Mouse (Mus musculus) embryonic facial prominence, embryonic 12.5 days (tissue): ENCODE measurements around the gene Pkmyt1. TPM values are rescaled to one million over a fixed set of nuclear protein-coding genes. Genes with fewer than 3 reads are reported as not detected.
"Not testable (repeated sequence)": the region's sequence is repeated elsewhere in the genome, so short reads cannot be mapped to it uniquely, and the experiment has no call there.

Experiments
- ATAC-seq: fragments of 200-750 bp; cut with Nextera tagmentation; 2 replicates; pipeline ENCODE4 v1.8.0; 2017; ENCODE audit not compliant: insufficient number of reproducible peaks, insufficient read depth, low FRiP score, low TSS enrichment
- H3K27ac ChIP-seq: fragments of 300-500 bp; sonication (generic); 2 replicates; pipeline ENCODE4 v1.5.1; 2016; ENCODE audit warnings: mild to moderate bottlenecking
- H3K27me3 ChIP-seq: fragments of 300-500 bp; sonication (generic); 2 replicates; pipeline ENCODE4 v1.6.1; 2016; ENCODE audit warnings: mild to moderate bottlenecking, moderate library complexity
- H3K36me3 ChIP-seq: fragments of 300-500 bp; sonication (generic); 2 replicates; pipeline ENCODE4 v1.6.1; 2016; ENCODE audit warnings: mild to moderate bottlenecking
- H3K4me1 ChIP-seq: fragments of 300-500 bp; sonication (generic); 2 replicates; pipeline ENCODE4 v1.6.1; 2016
- H3K4me2 ChIP-seq: fragments of 300-500 bp; sonication (generic); replicated peaks from 2 replicates; pipeline ENCODE4 v1.6.1; 2016; ENCODE audit warnings: mild to moderate bottlenecking, moderate library complexity
- H3K4me3 ChIP-seq: fragments of 300-500 bp; sonication (generic); 2 replicates; pipeline ENCODE4 v1.5.1; 2016; ENCODE audit warnings: mild to moderate bottlenecking
- H3K9ac ChIP-seq: fragments of 300-500 bp; sonication (generic); 2 replicates; pipeline ENCODE4 v1.6.1; 2016; ENCODE audit warnings: mild to moderate bottlenecking, moderate library complexity
- H3K9me3 ChIP-seq: fragments of 300-500 bp; sonication (generic); 2 replicates; pipeline ENCODE4 v1.6.1; 2016; ENCODE audit warnings: mild to moderate bottlenecking, moderate library complexity
- WGBS: fragments of 180-500 bp; shearing (Covaris S2); methylation state at CpG from one replicate; pipeline ENCODE4 v1.1.7; 2016; 5-methylcytosine and 5-hydroxymethylcytosine counted together
- polyA plus RNA-seq: library from polyadenylated mRNA; unstranded; fragments of >200 nt; fragmentation: Nextera tagmentation; extraction: Ambion mirVana; gene quantifications from 2 replicates; pipeline ENCODE4 v1.2.1, GENCODE M21; 2016

Gene Pkmyt1
- polyA plus RNA-seq, 1 experiment from 2014 or later: 54.6 TPM

GRCm38 (mm10) chr17:23772219-23772556 lies 46.1 kb downstream of the Pkmyt1 start:
- H3K27me3 ChIP-seq, ATAC-seq, H3K9ac ChIP-seq, H3K27ac ChIP-seq, H3K9me3 ChIP-seq, H3K36me3 ChIP-seq, H3K4me1 ChIP-seq: not testable (repeated sequence)
- Histone ChIP-seq H3K4me2 (peak overlapping the region; percentile 68; the same call in 1 of the 2 replicates), H3K4me3 (0 out of 2 replicates have a peak overlapping the region, but pooled peaks have one; percentile 72)
- 79% methylated on average over 2 of the region's 2 CpGs for WGBS

- H3K4me3 ChIP-seq: no peak overlapping the region
- H3K27ac ChIP-seq: no peak overlapping the region
- no peaks in the 10 kb centered on the region for H3K9me3 ChIP-seq
- WGBS: 66% methylated on average over 6 of the region's 6 CpGs
- no peak overlapping the region for H3K9ac ChIP-seq
- peaks cover 9% of the 10 kb centered on the region for H3K4me1 ChIP-seq
- H3K4me2 ChIP-seq: no peak overlapping the region
- no peaks in the 10 kb centered on the region for H3K27me3 ChIP-seq
- peaks cover 2% of the 10 kb centered on the region; the same call in 1 of the 2 replicates for H3K36me3 ChIP-seq
- ATAC-seq: no peak
These were observed 47.5 kb downstream of the Pkmyt1 start for GRCm38 (mm10) chr17:23773676-23774075.

DNA sequence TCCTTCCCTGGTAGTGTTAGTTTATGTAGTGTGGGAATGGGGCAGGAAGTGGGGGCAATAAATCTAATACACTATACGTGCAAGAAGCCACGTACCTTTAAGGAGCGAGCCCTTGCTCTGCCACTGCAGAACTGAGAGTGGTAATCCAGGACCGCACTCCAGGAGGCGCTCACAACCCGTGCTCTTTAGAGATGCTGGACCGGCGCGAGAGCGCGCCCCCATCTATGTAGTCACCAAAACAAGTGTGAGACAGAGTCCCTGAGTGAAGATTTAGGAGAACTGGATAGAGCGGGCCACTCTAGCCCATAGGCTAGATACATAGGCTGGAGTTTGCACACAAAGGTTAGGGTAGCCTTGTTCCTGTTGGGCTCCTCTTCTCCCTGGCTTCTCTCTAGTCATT lies 48.0 kb downstream of the Pkmyt1 start:
- no peak overlapping the region for H3K27ac ChIP-seq
- no peak overlapping the region for H3K9ac ChIP-seq
- no peak; the same call in 1 of the 2 replicates for ATAC-seq
- no peaks in the 10 kb centered on the region for H3K9me3 ChIP-seq
- H3K4me1 ChIP-seq: peaks cover 9% of the 10 kb centered on the region
- H3K4me3 ChIP-seq: no peak overlapping the region
- no peaks in the 10 kb centered on the region for H3K27me3 ChIP-seq
- H3K4me2 ChIP-seq: no peak overlapping the region
- peaks cover 2% of the 10 kb centered on the region; the same call in 1 of the 2 replicates for H3K36me3 ChIP-seq
- 7% methylated on average over 12 of the region's 12 CpGs for WGBS

- Histone ChIP-seq H3K9me3 (no peaks in the 10 kb centered on the region), H3K4me2 (no peak overlapping the region), H3K9ac (no peak overlapping the region), H3K36me3 (peaks cover 9% of the 10 kb centered on the region; the same call in 1 of the 2 replicates), H3K4me1 (no peaks in the 10 kb centered on the region), H3K27ac (no peak overlapping the region), H3K4me3 (no peak overlapping the region), H3K27me3 (no peaks in the 10 kb centered on the region)
- 83% methylated on average over 10 of the region's 10 CpGs for WGBS
- no peak for ATAC-seq
These were observed 50.1 kb downstream of the Pkmyt1 start for GRCm38 (mm10) chr17:23776216-23776615.

DNA sequence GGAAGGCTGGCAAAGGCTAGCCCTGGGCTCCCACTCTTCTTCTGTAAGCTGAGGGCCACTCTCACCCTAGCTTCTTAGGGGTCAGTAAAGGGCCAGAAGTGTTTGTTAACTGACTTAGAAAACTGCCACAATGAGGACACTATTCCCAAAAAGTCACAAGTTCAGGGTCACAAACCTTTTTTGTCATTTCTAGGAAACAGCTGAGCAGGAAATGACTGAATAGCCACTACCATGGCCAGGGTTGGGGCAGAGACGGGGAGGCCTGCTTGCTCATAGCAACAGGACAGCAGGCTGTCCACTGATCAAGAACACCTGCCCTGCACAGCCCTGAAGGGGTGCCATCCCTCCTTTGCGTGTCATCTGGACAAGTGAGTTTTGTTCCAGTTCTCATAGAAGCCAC lies 51.0 kb downstream of the Pkmyt1 start:
- ATAC-seq: no peak
- Histone ChIP-seq H3K4me2 (no peak overlapping the region), H3K9ac (no peak overlapping the region), H3K4me3 (no peak overlapping the region), H3K27me3 (no peaks in the 10 kb centered on the region), H3K9me3 (no peaks in the 10 kb centered on the region), H3K36me3 (peaks cover 9% of the 10 kb centered on the region; the same call in 1 of the 2 replicates), H3K27ac (no peak overlapping the region), H3K4me1 (no peaks in the 10 kb centered on the region)
- 76% methylated on average over 2 of the region's 2 CpGs for WGBS

GRCm38 (mm10) chr17:23778447-23778846 lies 52.3 kb downstream of the Pkmyt1 start:
- no peak overlapping the region for H3K27ac ChIP-seq
- WGBS: 50% methylated on average over 2 of the region's 2 CpGs
- ATAC-seq: no peak

DNA sequence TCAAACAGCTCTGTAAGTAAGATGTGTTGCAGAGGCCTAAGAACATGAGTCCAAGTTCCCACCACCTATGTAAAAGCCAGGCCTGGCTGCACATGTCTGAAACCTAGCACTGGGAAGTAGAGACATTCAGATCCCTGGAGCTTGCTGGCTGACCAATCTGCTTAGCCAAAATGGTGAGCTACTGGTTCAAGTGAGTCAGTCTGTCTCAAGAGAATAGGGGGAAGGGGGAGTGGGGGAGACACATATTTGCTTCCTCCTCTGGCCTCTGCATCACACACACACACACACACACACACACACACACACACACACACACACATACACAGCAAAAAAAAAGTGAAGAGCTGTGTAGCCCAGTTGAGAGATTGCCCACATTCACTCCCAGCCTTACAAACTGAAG lies 57.2 kb downstream of the Pkmyt1 start:
- Histone ChIP-seq H3K36me3 (peaks cover 9% of the 10 kb centered on the region; the same call in 1 of the 2 replicates), H3K4me1 (peaks cover 6% of the 10 kb centered on the region), H3K27ac (no peak overlapping the region), H3K4me2 (no peak overlapping the region), H3K27me3 (no peaks in the 10 kb centered on the region), H3K9me3 (no peaks in the 10 kb centered on the region), H3K9ac (no peak overlapping the region), H3K4me3 (no peak overlapping the region)
- no peak for ATAC-seq

More at GRCm38 (mm10) chr17:23778447-23778846, 52.3 kb downstream of the Pkmyt1 start:
- no peak overlapping the region for H3K4me2 ChIP-seq
- no peaks in the 10 kb centered on the region for H3K27me3 ChIP-seq
- H3K9ac ChIP-seq: no peak overlapping the region
- H3K4me1 ChIP-seq: no peaks in the 10 kb centered on the region
- no peak overlapping the region for H3K4me3 ChIP-seq
- H3K36me3 ChIP-seq: peaks cover 9% of the 10 kb centered on the region; the same call in 1 of the 2 replicates
- H3K9me3 ChIP-seq: no peaks in the 10 kb centered on the region

GRCm38 (mm10) chr17:23785561-23786471 lies 59.7 kb downstream of the Pkmyt1 start, which contains the start of gene Flywch2:
TSS of gene Flywch2 (minus strand) at chr17:23786081.
- Histone ChIP-seq H3K36me3 (no peaks in the 10 kb centered on the region), H3K4me2 (peak within 1 kb of the TSS; percentile 78), H3K27ac (peak within 1 kb of the TSS; percentile 67), H3K9ac (peak within 1 kb of the TSS; percentile 74), H3K27me3 (no peaks in the 10 kb centered on the region), H3K4me3 (peak within 1 kb of the TSS; percentile 64), H3K4me1 (peaks cover 18% of the 10 kb centered on the region), H3K9me3 (no peaks in the 10 kb centered on the region)
- WGBS: 3% methylated on average over 43 of the region's 43 CpGs
- ATAC-seq: peak; percentile 76

Other genes starting within 250 kb of the Pkmyt1 start
- gene Vmn2r117, start 246.6 kb upstream of the Pkmyt1 start, polyA plus RNA-seq: not detected in 2 replicates
- gene Zfp213, start 162.1 kb upstream of the Pkmyt1 start, polyA plus RNA-seq: 24.3 and 26.8 TPM in 2 replicates
- gene Zfp13, start 126.8 kb upstream of the Pkmyt1 start, polyA plus RNA-seq: 23.8 and 24.1 TPM in 2 replicates
- gene Zscan10, start 125.5 kb upstream of the Pkmyt1 start, polyA plus RNA-seq: 0.20 and 0.67 TPM in 2 replicates
- 0.84 and 1.3 TPM in 2 replicates for gene Mmp25, start 81.1 kb upstream of the Pkmyt1 start, polyA plus RNA-seq
- 1.3 and 1.9 TPM in 2 replicates for gene Bicdl2, start 65.8 kb upstream of the Pkmyt1 start, polyA plus RNA-seq
- gene Hcfc1r1, start 52.7 kb upstream of the Pkmyt1 start, polyA plus RNA-seq: 60.3 and 61.2 TPM in 2 replicates
- gene Thoc6, start 52.5 kb upstream of the Pkmyt1 start, polyA plus RNA-seq: 49.6 and 51.7 TPM in 2 replicates
- gene Tnfrsf12a, start 48.9 kb upstream of the Pkmyt1 start, polyA plus RNA-seq: 8.6 and 9.2 TPM in 2 replicates
- gene Cldn6, start 47.1 kb upstream of the Pkmyt1 start, polyA plus RNA-seq: 49.2 and 52.4 TPM in 2 replicates
- 12.6 and 13.5 TPM in 2 replicates for gene Cldn9, start 42.3 kb upstream of the Pkmyt1 start, polyA plus RNA-seq
- gene 1520401A03Rik, start 3.6 kb upstream of the Pkmyt1 start, polyA plus RNA-seq: 0.66 and 1.0 TPM in 2 replicates
- 14.8 and 16.0 TPM in 2 replicates for gene Paqr4, start 14.5 kb downstream of the Pkmyt1 start, polyA plus RNA-seq
- 23.4 and 25.1 TPM in 2 replicates for gene Kremen2, start 19.5 kb downstream of the Pkmyt1 start, polyA plus RNA-seq
- 122 and 125 TPM in 2 replicates for gene Flywch1, start 45.3 kb downstream of the Pkmyt1 start, polyA plus RNA-seq
- gene Flywch2, start 59.7 kb downstream of the Pkmyt1 start, polyA plus RNA-seq: 57.7 and 58.5 TPM in 2 replicates
- gene Srrm2, start 64.2 kb downstream of the Pkmyt1 start, polyA plus RNA-seq: 657 and 663 TPM in 2 replicates
- gene Elob, start 102.8 kb downstream of the Pkmyt1 start, polyA plus RNA-seq: 1,164 and 1,169 TPM in 2 replicates
- 0.46 and 0.59 TPM in 2 replicates for gene Prss33, start 109.7 kb downstream of the Pkmyt1 start, polyA plus RNA-seq
- not detected in 2 replicates for gene Prss32, start 117.5 kb downstream of the Pkmyt1 start, polyA plus RNA-seq
- gene Prss41, start 117.8 kb downstream of the Pkmyt1 start, polyA plus RNA-seq: 2.2 and 2.5 TPM in 2 replicates
- not detected in 2 replicates for gene Prss21, start 141.7 kb downstream of the Pkmyt1 start, polyA plus RNA-seq
- gene Dcpp1, start 154.5 kb downstream of the Pkmyt1 start, polyA plus RNA-seq: not detected in 2 replicates
- gene Dcpp2, start 154.5 kb downstream of the Pkmyt1 start, polyA plus RNA-seq: not detected in 2 replicates
- gene Dcpp3, start 191.1 kb downstream of the Pkmyt1 start, polyA plus RNA-seq: not detected in 2 replicates
- gene Sbp, start 215.3 kb downstream of the Pkmyt1 start, polyA plus RNA-seq: not detected in 2 replicates
- gene Sbpl, start 228.9 kb downstream of the Pkmyt1 start, polyA plus RNA-seq: not detected in 2 replicates